Mouse (Mus musculus): ENCODE measurements around the gene Lrrc8a. TPM values are rescaled to one million over a fixed set of nuclear protein-coding genes. Genes with fewer than 3 reads are reported as not detected.

Lrrc8a gene
- total RNA-seq, 2 experiments from 2014 or later, result 57.6 to 75.2 TPM

- DNase-seq, result no peak
Observed at GRCm38 (mm10) chr2:30261064-30261736, 23.7 kb downstream of the Lrrc8a start.

- DNase-seq, result no peak
Observed at GRCm38 (mm10) chr2:30261921-30262839, 24.7 kb downstream of the Lrrc8a start.

GRCm38 (mm10) chr2:30262840-30263441 lies 25.4 kb downstream of the Lrrc8a start:
- DNase-seq, result peak; percentile 71 to 75

- DNase-seq, result no peak
Observed at GRCm38 (mm10) chr2:30263811-30264210, 26.3 kb downstream of the Lrrc8a start.

GRCm38 (mm10) chr2:30264671-30265519 lies 27.4 kb downstream of the Lrrc8a start:
- no peak for DNase-seq

- peak; percentile 69 to 85 for DNase-seq
Observed at GRCm38 (mm10) chr2:30265767-30266253, 28.3 kb downstream of the Lrrc8a start, which contains the start of gene Phyhd1. TSS of gene Phyhd1 (plus strand) at chr2:30266203.

GRCm38 (mm10) chr2:30266392-30266941 lies 29.0 kb downstream of the Lrrc8a start:
- DNase-seq, result peak; percentile 75 to 87

GRCm38 (mm10) chr2:30267466-30267865 lies 30.0 kb downstream of the Lrrc8a start:
- DNase-seq, result no peak

- peak; percentile 48 to 54 for DNase-seq
Observed at GRCm38 (mm10) chr2:30268371-30268770, 30.9 kb downstream of the Lrrc8a start.

- no peak for DNase-seq
Observed at GRCm38 (mm10) chr2:30269241-30269990, 31.9 kb downstream of the Lrrc8a start.

GRCm38 (mm10) chr2:30270134-30270533 lies 32.6 kb downstream of the Lrrc8a start:
- DNase-seq, result peak; percentile 73 to 75

GRCm38 (mm10) chr2:30280743-30281142 lies 43.2 kb downstream of the Lrrc8a start, which contains the start of gene Gm28038:
TSS of gene Gm28038 (plus strand) at chr2:30281043.
- no peak for DNase-seq

GRCm38 (mm10) chr2:30281651-30282050 lies 44.1 kb downstream of the Lrrc8a start:
- peak; percentile 76 to 80 for DNase-seq

GRCm38 (mm10) chr2:30283193-30283592 lies 45.7 kb downstream of the Lrrc8a start:
- no peak for DNase-seq

- no peak for DNase-seq
Observed at GRCm38 (mm10) chr2:30285004-30285403, 47.5 kb downstream of the Lrrc8a start.

- no peak for DNase-seq
Observed at GRCm38 (mm10) chr2:30285416-30286181, 48.1 kb downstream of the Lrrc8a start.

- peak; percentile 99 for DNase-seq
Observed at GRCm38 (mm10) chr2:30286192-30287026, 48.9 kb downstream of the Lrrc8a start, which contains the start of the genes Dolk and Nup188. TSS of gene Dolk (minus strand) at chr2:30286334. TSS of gene Nup188 (plus strand) at chr2:30286397.

GRCm38 (mm10) chr2:30287027-30287373 lies 49.5 kb downstream of the Lrrc8a start:
- DNase-seq, result no peak
